Mouse (Mus musculus): ENCODE data around the gene Fam57a.

DNA sequence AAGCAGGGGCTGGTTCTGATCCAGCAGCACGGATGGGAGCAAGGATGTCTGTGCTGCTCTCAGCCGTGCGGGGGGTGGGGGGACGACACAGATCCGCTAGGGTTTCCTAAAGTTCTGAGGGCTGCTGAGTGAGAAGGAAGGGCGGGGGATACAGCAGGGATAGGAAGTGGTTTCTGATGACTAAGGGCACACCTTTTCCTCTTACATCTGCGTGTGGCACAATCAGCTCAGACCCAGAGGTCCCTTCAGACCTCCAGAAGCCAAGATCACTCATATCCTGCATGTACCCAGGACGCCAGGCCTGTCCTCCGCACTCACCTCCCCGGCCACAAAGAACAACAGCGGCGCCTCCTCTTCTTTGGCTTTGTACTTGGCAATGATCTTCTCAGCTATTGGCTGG lies 81.8 kb downstream of the Fam57a start:
- TF ChIP-seq CTCF (conservative IDR thresholded peaks at IDR 0.05; ENCODE audit: low read length) (no peak), NANOG (IDR thresholded peaks at IDR 0.05; ENCODE audit: borderline replicate concordance, low read length) (no peak)
